Mouse (Mus musculus): ENCODE measurements around the gene Zmat5. TPM values are rescaled to one million over a fixed set of nuclear protein-coding genes. Genes with fewer than 3 reads are reported as not detected.

Gene Zmat5
- total RNA-seq, 2 experiments from 2014 or later, result 19.7 to 50.8 TPM

DNA sequence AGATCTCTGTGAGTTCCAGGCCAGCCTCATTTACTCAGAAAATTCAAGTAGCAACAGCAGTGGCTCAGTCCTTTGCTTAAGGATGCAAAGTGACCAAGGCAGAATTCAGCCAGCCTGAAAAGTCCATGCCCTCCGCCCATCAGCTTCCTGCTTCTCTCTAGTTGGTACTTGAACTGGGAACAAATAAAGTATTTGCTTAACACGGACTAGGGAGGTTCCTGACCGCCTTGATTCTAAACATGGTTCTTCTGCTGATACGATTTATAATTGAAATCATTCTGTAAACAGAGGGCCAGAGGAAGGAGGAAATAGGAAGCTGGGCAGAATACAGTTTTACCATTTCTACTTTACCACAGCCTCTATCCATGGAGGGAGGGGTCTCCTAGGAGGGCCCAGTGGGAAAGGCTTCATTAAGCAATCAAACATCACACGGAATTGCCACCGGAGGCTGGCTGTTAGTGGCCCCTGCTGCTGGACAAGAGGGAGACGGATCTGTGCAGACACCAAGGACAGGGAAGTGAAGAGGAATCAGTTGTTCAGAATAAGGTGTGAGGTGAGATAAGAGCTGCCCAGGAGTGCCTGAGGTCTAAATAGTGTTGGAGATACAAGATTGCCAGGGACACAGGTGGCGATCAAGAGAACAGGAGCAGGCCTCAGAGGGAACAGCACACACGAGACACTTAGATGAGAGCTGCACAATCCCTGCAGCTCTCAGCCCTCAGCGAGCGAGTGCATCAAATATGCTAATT is 15.7 kb upstream of the Zmat5 start:
- peak; percentile 35 for ATAC-seq (replicated peaks; ENCODE audit: poor library complexity, severe bottlenecking)

- no peak for ATAC-seq (replicated peaks; ENCODE audit: poor library complexity, severe bottlenecking)
Observed at GRCm38 (mm10) chr11:4690353-4690752, 14.1 kb upstream of the Zmat5 start.

DNA sequence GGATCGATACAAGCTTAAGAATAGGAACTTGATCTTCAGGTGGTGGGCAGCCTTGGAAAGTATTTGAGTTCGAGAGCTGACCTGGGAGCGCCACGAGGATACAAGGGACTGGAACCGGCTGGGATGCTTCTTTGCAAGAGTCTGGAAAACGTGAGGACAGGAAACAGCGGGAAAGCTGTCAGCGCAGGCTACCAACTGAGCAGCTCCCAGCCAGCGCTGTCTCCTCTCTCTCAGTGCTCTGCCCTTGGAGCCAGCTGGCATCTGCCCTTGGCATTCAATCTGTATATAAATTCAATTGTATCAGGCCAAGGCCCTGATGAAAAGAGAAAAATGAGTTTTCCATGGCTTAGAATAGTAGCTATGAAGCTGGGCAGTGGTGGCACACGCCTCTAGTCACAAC is 13.3 kb upstream of the Zmat5 start:
- no peak for ATAC-seq (replicated peaks; ENCODE audit: poor library complexity, severe bottlenecking)

DNA sequence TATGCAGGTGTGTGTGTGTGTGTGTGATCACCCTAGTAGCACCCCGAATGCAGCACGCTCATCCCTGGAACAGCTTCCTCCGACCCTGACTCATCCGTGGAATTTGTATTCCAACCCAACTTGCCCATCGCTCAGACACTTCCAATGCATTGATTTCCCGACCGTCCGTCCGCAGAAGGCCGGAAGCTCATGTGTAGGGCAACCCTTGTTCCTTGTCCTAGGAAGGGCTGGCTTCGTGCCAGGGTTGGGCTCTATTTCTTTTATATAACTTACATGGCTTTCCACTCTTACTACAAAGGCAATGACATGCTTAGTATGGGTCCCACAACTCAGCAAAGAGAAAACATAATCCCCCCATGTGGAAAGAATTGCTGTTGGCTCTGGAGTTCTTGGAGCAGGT is 12.3 kb upstream of the Zmat5 start:
- no peak for ATAC-seq (replicated peaks; ENCODE audit: poor library complexity, severe bottlenecking)

DNA sequence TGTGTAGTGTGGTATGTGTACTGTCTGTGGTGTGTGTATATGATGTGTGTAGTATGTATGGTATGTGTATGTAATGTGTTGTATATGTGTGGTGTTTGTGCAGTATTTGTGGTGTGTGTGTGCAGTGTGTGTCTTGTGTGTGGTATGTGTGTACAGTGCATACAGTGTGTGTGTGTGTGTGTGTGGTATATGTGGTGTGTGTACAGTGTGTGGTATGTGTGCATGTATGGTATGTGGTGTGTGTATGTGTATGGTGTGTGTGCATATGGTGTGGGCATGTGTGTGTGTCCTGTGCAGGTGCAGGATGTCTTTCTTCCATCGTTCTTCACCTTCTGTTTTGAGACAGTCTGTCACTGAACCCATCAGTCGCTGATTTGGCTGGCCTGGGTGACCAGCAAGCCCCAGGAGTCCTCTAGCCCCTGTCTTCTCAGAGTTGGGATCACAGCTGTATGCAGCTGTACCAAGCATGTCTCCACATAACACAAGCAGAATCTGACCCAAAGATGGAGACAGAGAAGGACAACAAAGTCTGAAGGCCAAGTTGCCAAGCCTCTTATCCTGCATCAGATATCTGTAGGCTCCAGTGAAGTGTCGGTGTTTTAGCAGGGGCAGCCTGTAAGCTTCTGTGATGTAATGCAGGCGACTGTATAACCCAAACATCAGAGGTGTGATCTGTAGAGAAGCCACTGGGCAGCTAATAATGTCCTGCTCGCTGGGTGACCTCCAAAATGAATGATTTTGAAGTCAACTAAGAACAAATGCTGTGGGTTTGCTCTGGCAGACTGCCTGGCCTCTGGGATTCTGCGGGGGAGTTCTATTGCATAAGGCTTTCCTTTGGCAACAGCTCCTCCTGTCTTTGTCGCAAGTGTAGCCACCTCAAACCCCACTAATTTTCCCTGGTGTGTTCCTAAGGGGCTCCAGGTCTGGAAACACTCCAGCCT is 7.2 kb upstream of the Zmat5 start:
- peak; percentile 88 for ATAC-seq (replicated peaks; ENCODE audit: poor library complexity, severe bottlenecking)

DNA sequence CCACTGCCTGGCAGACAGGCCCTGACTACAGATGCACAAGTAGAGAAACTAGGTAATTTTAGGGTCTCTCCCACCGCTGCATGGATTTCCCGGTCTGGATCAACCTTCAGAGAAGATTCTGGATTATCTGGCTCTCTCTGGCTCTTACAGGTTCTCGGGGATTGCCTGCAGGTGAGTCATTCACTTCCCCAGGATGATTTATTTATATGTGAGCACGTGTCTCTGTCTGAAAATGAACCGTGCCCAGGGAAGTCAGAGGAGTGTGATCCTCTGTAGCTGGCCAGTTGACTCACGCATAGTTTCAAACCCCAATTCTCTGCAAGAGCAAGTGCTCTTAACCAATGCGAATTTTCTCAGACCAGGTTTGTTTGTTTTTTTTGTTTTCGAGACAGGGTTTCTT is 3.8 kb upstream of the Zmat5 start:
- ATAC-seq (replicated peaks; ENCODE audit: poor library complexity, severe bottlenecking), result no peak

DNA sequence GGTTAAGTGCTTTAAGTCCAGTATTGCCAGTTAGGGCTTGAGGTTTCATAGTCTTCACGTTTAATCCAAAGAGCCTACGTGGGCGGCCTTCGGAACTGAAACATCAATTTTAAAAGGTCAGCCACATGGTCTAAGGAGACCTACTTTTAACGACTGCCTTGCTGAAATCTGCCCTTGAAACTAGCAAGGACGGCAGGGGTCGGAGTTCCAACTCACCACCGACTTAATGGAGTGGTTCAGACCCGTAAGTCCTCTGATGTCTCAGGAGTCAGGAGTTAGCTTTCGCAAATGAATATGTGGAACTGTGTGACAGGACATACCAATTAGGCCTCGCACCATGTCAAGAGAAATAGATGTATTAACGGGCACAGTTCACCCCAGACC is 798 bp upstream of the Zmat5 start:
- ATAC-seq (replicated peaks; ENCODE audit: poor library complexity, severe bottlenecking), result 0 out of 2 replicates have a peak, but pooled peaks have one; percentile 1

DNA sequence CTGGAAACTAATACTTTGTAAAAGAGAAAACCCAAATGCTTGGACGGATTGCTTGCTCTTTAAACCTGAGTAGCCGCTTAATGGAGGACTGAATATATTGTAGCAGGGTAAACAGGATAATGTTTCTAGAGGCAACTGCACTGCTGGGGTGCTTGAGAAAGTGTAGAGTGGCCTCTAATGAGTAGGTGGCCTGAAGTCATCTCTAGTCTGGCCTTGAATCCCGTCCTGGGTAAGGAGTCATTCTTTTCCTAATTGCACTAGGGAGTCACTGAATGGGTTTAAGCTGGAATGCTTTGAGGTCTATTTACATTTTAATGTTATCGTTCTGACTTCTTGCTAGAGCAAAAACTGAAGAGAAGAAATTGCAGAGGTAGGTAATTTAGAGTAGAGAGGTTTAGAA is 700 bp downstream of the Zmat5 start:
- no peak for ATAC-seq (replicated peaks; ENCODE audit: poor library complexity, severe bottlenecking)

- ATAC-seq (replicated peaks; ENCODE audit: poor library complexity, severe bottlenecking), result peak; percentile 28
Observed at GRCm38 (mm10) chr11:4710188-4710587, 5.7 kb downstream of the Zmat5 start.

- no peak for ATAC-seq (replicated peaks; ENCODE audit: poor library complexity, severe bottlenecking)
Observed at GRCm38 (mm10) chr11:4712822-4713221, 8.3 kb downstream of the Zmat5 start.

DNA sequence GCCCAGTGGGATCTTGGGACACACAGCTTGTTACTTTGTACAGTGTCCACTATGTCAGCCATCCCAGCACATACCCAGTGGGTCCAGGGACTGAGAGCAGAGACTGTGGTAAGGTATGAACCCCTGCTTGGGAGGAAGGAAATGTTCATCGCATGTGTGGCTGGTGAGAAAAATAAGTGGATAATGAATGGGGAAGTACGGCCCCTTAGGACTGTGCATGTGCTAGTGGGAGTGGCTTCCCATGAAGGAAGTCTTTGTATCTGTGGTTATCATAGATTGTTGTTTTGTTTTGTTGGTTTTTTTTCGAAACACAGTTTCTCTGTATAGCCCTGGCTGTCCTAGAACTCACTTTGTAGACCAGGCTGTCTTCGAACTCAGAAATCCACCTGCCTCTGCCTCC is 10.2 kb downstream of the Zmat5 start:
- ATAC-seq (replicated peaks; ENCODE audit: poor library complexity, severe bottlenecking), result peak; percentile 89

DNA sequence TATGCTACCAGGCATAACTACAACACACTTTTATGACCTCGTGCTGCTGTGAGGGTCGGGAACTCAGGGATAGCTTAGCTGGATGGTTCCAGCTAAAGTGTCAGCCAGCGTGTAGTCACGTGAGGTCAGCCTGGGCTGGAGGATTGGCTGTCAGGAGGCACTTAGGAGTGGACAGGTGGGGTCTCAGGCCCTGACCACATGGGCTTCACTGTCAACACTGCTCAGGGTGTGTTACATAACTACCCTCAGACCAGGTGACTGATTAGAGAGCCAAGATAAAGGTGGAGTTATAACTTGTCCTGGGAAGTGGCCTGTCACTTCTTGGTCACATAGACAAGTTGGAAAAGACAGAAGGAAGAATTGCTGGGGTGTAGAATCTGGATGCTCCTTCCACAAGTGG is 11.1 kb downstream of the Zmat5 start:
- ATAC-seq (replicated peaks; ENCODE audit: poor library complexity, severe bottlenecking), result no peak

- no peak for ATAC-seq (replicated peaks; ENCODE audit: poor library complexity, severe bottlenecking)
Observed at GRCm38 (mm10) chr11:4716530-4717236, 12.2 kb downstream of the Zmat5 start.

DNA sequence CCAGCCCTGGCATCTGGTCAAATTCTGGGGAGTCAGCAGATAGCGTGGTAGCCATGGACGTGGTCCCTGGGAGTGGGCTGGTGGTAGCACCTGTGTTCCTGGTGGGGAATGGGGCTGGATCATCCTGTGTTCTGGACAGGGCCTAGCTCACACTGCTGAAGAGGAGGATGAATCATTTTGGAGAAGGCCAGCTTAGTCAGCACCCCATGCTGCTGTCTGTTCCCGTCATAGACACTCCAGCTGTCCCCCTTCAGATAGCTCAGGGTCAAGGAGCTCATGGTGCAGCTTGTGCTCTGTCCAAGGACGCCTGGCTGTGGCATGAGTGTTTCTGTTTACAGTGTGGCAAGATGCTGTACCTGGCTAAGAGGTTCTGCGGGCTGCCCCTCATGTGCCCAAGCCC is 14.1 kb downstream of the Zmat5 start:
- ATAC-seq (replicated peaks; ENCODE audit: poor library complexity, severe bottlenecking), result no peak

- ATAC-seq (replicated peaks; ENCODE audit: poor library complexity, severe bottlenecking), result no peak
Observed at GRCm38 (mm10) chr11:4719961-4720360, 15.5 kb downstream of the Zmat5 start.

DNA sequence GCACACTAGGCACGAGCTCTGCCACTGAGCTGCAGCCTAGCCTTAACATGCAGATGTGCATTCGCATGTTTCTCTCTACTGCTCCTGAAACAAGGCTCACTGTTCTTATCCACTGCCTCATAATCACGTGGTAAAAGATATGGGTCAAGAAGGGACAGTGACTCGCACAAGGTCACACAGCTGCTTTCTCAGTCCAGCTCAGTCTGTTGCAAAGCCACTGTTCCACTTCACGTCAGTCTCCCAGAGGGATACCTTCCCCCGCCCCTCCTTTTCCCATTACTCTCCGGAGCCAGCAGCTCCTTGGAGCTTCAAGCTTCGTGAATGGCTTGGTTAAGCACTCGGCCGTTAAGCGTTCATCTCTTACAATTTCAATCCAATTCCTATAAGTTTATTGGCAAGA is 15.9 kb downstream of the Zmat5 start:
- no peak for ATAC-seq (replicated peaks; ENCODE audit: poor library complexity, severe bottlenecking)

DNA sequence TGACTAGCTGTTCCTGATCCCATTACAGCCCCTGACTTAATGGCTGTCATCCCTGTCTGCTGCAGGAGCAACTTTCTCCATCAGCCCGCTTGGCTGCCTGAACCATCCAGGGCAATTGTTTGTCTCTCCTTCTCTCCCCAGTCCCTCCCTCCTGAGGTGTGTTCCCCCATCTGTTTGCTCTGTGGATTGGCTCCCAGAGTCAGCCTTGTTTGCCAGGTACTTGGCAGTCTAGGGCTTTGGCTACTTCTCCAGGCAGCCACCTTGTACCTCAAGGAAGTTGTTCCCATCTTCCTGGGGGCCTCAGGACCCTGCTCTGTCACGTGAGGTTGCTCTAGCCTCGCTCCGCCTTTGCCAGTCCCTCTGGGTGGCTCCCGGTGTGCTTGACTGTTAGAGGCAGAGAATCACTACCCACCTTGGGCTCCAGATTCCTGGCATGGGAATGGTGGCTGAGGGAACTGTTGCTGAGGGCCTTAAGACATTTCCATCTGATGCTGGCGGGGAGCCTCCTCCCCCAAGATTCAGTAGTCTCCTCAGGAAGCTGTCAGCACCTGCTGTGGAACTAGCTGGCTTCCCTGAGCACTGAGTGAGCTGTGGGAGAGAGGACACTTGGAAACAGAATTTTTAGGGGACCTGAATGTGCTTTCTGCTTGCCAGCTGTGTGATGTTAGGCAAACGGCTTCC is 16.6 kb downstream of the Zmat5 start:
- ATAC-seq (replicated peaks; ENCODE audit: poor library complexity, severe bottlenecking), result no peak

DNA sequence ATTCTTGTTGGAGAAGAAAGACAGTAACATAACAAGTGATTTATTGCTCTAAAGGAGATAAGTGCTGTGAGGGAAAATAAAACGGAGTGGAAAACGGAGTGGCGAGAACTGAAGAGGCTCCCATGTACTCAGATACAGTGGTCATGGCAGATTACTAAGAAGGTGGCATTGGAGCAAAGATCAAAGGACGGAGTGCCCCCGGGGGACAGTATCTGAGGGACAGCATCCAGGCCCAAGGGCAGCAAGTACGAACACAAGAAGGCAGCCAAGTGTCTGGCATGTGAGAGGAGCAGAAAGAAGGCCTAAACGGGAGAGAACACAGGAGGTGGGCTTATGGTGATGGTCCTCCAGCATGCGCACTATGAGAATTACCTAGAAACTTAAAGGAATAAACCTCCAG is 17.2 kb downstream of the Zmat5 start:
- no peak for ATAC-seq (replicated peaks; ENCODE audit: poor library complexity, severe bottlenecking)

DNA sequence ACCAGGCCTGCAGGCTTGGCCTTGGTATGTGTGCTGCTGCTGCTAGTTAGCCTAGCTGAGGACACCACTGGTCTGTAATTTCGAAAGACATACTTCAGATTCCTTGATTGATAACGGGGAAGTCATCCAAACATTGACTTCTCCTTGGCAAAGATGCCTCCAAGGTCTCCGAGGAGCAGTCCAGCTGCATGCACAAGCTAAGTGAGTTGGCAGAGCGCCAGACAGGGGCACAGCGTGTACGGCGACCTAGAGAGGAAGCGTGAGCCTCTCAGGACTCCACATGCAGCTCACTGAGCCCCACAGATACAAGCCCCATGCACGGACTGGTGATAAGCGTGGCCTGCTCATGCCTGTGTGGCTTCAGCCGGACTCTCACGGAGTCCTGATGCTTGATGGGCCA is 25.1 kb downstream of the Zmat5 start:
- peak; percentile 72 for ATAC-seq (replicated peaks; ENCODE audit: poor library complexity, severe bottlenecking)

GRCm38 (mm10) chr11:4730096-4730495 is 25.6 kb downstream of the Zmat5 start:
- no peak for ATAC-seq (replicated peaks; ENCODE audit: poor library complexity, severe bottlenecking)

Data from granulocyte monocyte progenitor cell, adult 5-6 weeks (primary cell).